Mouse (Mus musculus): ENCODE results near the gene Fbln2.

GRCm38 (mm10) chr6:91249797-91250196, 37.5 kb downstream of the Fbln2 start:
- no peak for TF ChIP-seq CTCF (IDR thresholded peaks at IDR 0.05; ENCODE audit: borderline replicate concordance, control insufficient read depth, extremely low read depth, insufficient read depth, low read length, poor library complexity)
- TF ChIP-seq POLR2A (IDR thresholded peaks at IDR 0.05; ENCODE audit: control insufficient read depth, extremely low read depth, insufficient read depth, low read length, poor library complexity), result no peak

Measured in thymus, adult 2 months (tissue).